Mouse (Mus musculus) forelimb bud, embryonic 11.5 days (tissue): Measurements from ENCODE around the gene Dhx37.
A peak's percentile ranks its signal among the peaks of the same experiment; 100 is the strongest.
"Not testable (repeated sequence)": the region's sequence is repeated elsewhere in the genome, so short reads cannot be mapped to it uniquely, and the experiment has no call there.

Source experiments
- DNase-seq: peaks from one replicate; pipeline ENCODE4 v3.0.0-alpha.2; 2012; ENCODE audit warnings: low read depth, low spot score

Dhx37 gene

GRCm38 (mm10) chr5:125407910-125408575 lies 25.9 kb downstream of the Dhx37 start:
- DNase-seq = no peak

GRCm38 (mm10) chr5:125407020-125407830 lies 26.7 kb downstream of the Dhx37 start:
- no peak for DNase-seq

GRCm38 (mm10) chr5:125406322-125407016 lies 27.5 kb downstream of the Dhx37 start:
- peak; percentile 45 for DNase-seq

- peak; percentile 90 for DNase-seq
Measured at GRCm38 (mm10) chr5:125405546-125406248, 28.2 kb downstream of the Dhx37 start.

DNA sequence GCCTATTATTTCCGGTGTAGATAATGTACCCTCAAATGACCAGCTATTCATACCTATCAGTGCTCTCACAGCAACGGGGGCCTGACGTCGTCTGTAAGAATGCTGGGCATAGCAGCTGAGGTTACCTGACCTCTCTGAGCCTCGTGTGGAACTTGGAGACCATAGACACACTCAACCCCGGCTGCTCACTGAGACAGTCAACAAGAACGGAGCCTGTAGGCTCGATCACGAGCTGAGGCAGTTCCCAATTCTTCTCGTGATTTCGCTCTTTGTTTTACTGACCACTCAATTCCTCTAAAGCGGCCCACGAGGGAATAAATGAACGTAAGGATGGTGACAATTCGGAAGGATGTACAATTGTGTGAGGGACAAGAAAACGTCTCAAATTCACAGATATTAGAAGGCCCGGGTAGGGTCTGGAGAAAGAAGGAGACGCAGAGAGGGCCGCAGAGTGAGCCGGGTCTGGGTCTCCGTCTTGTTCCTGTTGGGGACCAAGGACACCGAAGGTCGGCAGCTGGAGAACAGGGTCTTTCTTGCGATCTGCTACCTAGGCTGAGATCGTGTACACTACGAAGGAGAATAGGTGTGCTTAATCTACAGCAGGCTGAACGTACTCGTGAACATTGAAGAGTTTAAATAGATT lies 28.9 kb downstream of the Dhx37 start:
- DNase-seq = peak; percentile 77

- peak; percentile 29 for DNase-seq
Measured at GRCm38 (mm10) chr5:125404536-125404902, 29.4 kb downstream of the Dhx37 start.

GRCm38 (mm10) chr5:125403481-125404465 lies 30.1 kb downstream of the Dhx37 start:
- DNase-seq = peak; percentile 82

- DNase-seq = no peak
Measured at GRCm38 (mm10) chr5:125402991-125403390, 30.9 kb downstream of the Dhx37 start.

DNA sequence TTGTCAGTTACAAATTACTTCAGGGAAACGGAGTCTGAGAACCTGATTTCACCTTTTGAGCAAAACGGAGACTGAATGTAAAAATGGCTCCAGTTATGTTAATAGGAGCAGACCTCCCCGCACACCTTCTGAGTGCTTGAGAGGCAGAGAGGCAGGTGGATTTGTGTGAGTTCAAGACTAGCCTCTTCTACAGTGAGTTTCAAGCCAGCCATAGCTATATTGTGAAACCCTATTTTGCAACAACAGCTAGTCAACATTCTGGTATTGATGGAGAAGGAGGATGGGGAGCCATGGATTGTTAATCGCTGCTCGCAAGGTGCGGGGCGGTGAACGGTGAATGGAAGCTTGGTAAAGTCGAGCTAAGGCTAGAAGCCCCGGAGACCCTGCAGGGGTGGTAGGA lies 31.4 kb downstream of the Dhx37 start:
- DNase-seq = no peak

- no peak for DNase-seq
Measured at GRCm38 (mm10) chr5:125400903-125401302, 33.0 kb downstream of the Dhx37 start.

DNA sequence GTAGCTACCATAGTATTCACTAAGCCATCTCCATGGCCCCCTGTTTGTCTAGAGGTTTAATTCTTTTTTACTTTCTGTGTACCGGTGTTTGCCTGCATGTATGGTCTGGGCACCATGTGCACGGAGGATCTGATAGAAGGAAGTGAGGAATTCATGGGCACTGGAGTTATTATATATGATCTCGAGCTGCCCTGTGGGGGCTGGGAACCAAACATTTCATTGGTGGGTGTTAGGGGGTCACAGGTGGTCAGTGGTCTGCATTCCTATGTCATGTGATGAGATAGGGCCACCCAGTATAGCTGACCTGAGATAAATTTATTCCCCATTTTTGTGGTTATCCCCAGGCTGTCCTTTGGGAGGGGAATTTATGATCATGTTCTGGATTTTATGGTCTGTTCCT lies 38.9 kb downstream of the Dhx37 start:
- DNase-seq = no peak

- peak; percentile 89 for DNase-seq
Measured at GRCm38 (mm10) chr5:125393622-125394603, 40.0 kb downstream of the Dhx37 start.

- peak; percentile 94 for DNase-seq
Measured at GRCm38 (mm10) chr5:125392977-125393621, 40.8 kb downstream of the Dhx37 start.

- DNase-seq = no peak
Measured at GRCm38 (mm10) chr5:125392618-125392976, 41.3 kb downstream of the Dhx37 start.

GRCm38 (mm10) chr5:125392176-125392575 lies 41.7 kb downstream of the Dhx37 start:
- DNase-seq = not testable (repeated sequence)

GRCm38 (mm10) chr5:125391609-125392008 lies 42.3 kb downstream of the Dhx37 start:
- DNase-seq = no peak

- DNase-seq = no peak
Measured at GRCm38 (mm10) chr5:125390906-125391477, 42.9 kb downstream of the Dhx37 start.
